Mouse (Mus musculus) forebrain, embryonic 11.5 days (tissue): ENCODE measurements around the gene Heatr4. TPM values are rescaled to one million over a fixed set of nuclear protein-coding genes. Genes with fewer than 3 reads are reported as not detected.
A peak's percentile ranks its signal among the peaks of the same experiment; 100 is the strongest.
"Not testable (repeated sequence)": the region's sequence is repeated elsewhere in the genome, so short reads cannot be mapped to it uniquely, and the experiment has no call there.

Experiments used
- ATAC-seq: fragments of 200-750 bp; cut with Nextera tagmentation; replicated peaks from 2 replicates; pipeline ENCODE4 v1.8.0; 2017; ENCODE audit warnings: moderate TSS enrichment; ENCODE audit not compliant: low FRiP score
- DNase-seq: peaks from one replicate; pipeline ENCODE4 v3.0.0-alpha.2; 2017; ENCODE audit warnings: low spot score
- H3K27ac ChIP-seq: fragments of 300-500 bp; sonication (generic); 2 replicates; pipeline ENCODE4 v1.5.1; 2014; ENCODE audit warnings: low read depth, low read length
- H3K27me3 ChIP-seq: fragments of 300-500 bp; sonication (generic); 2 replicates; pipeline ENCODE4 v1.6.1; 2014; ENCODE audit warnings: mild to moderate bottlenecking, low read length, mixed read lengths; ENCODE audit not compliant: control insufficient read depth, insufficient read depth
- H3K36me3 ChIP-seq: fragments of 300-500 bp; sonication (generic); 2 replicates; pipeline ENCODE4 v1.6.1; 2014; ENCODE audit warnings: mild to moderate bottlenecking, low read length, moderate library complexity, mixed read lengths; ENCODE audit not compliant: control insufficient read depth, insufficient read depth
- H3K4me1 ChIP-seq: fragments of 300-500 bp; sonication (generic); replicated peaks from 2 replicates; pipeline ENCODE4 v1.6.1; 2014; ENCODE audit warnings: low read length, mixed read lengths; ENCODE audit not compliant: control insufficient read depth, insufficient read depth
- H3K4me2 ChIP-seq: fragments of 300-500 bp; sonication (generic); 2 replicates; pipeline ENCODE4 v1.6.1; 2014; ENCODE audit warnings: low read depth, mild to moderate bottlenecking, low read length, moderate library complexity, mixed read lengths; ENCODE audit not compliant: severe bottlenecking
- H3K4me3 ChIP-seq: fragments of 300-500 bp; sonication (generic); 2 replicates; pipeline ENCODE4 v1.5.1; 2014; ENCODE audit warnings: low read depth, low read length
- H3K9ac ChIP-seq: fragments of 300-500 bp; sonication (generic); 2 replicates; pipeline ENCODE4 v1.6.1; 2014; ENCODE audit warnings: low read length
- H3K9me3 ChIP-seq: fragments of 300-500 bp; sonication (generic); 2 replicates; pipeline ENCODE4 v1.6.1; 2016; ENCODE audit warnings: low read length, mixed read lengths; ENCODE audit not compliant: control insufficient read depth
- WGBS: fragments of 180-500 bp; shearing (Covaris S2); extraction: QIAGEN DNeasy Blood & Tissue Kit; methylation state at CpG from one replicate; pipeline ENCODE4 v1.1.7; 2014; 5-methylcytosine and 5-hydroxymethylcytosine counted together
- polyA plus RNA-seq: library from polyadenylated mRNA; unstranded; fragments of >200 nt; fragmentation: Nextera tagmentation; extraction: Ambion mirVana; gene quantifications from 2 replicates; pipeline ENCODE4 v1.2.1, GENCODE M21; 2014

Heatr4 gene
- polyA plus RNA-seq, 1 experiment from 2014 or later = not detected

- Histone ChIP-seq H3K4me1 (peaks cover 11% of the 10 kb centered on the region; the same call in 1 of the 2 replicates), H3K9ac (peak overlapping the region; percentile 63), H3K27ac (0 out of 2 replicates have a peak overlapping the region, but pooled peaks have one; percentile 58), H3K4me2 (peak overlapping the region; percentile 57; the same call in 1 of the 2 replicates), H3K9me3 (no peaks in the 10 kb centered on the region), H3K4me3 (peak overlapping the region; percentile 34; the same call in 1 of the 2 replicates), H3K27me3 (no peaks in the 10 kb centered on the region), H3K36me3 (no peaks in the 10 kb centered on the region)
- ATAC-seq = no peak
- DNase-seq = no peak
- 53% methylated on average over 8 of the region's 8 CpGs for WGBS
Observed at GRCm38 (mm10) chr12:84008729-84009128, 24.1 kb upstream of the Heatr4 start.

DNA sequence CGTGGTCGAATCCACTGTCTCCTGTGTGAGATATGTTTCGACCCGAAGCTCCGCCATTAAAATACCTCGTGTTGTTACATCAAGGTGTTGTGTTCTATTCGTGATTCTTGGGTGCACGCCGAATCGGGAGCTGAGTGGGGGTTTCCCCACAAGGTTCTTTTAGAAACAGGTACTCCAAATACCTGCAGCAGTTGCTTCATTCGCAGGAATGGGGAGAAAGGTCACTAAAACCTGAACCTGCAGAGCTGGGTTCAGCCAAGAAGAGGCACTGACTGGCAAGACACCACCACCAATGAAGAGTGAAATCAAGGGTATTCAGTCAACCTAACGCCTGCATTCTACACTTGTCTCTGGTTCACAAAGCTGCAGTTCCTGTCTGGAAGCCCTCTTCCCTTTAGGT, 23.6 kb upstream of the Heatr4 start:
- Histone ChIP-seq H3K36me3 (no peaks in the 10 kb centered on the region), H3K4me2 (no peak overlapping the region), H3K27ac (no peak overlapping the region), H3K27me3 (no peaks in the 10 kb centered on the region), H3K4me3 (no peak overlapping the region), H3K4me1 (peaks cover 11% of the 10 kb centered on the region; the same call in 1 of the 2 replicates), H3K9ac (no peak overlapping the region; the same call in 1 of the 2 replicates), H3K9me3 (no peaks in the 10 kb centered on the region)
- ATAC-seq (no peak), DNase-seq (no peak)
- 95% methylated on average over 12 of the region's 12 CpGs for WGBS

- Histone ChIP-seq H3K27me3 (no peaks in the 10 kb centered on the region), H3K4me3 (no peak overlapping the region), H3K36me3 (no peaks in the 10 kb centered on the region), H3K4me1 (no peaks in the 10 kb centered on the region; the same call in 1 of the 2 replicates), H3K27ac (no peak overlapping the region), H3K4me2 (no peak overlapping the region), H3K9me3 (no peaks in the 10 kb centered on the region; the same call in 1 of the 2 replicates), H3K9ac (no peak overlapping the region)
- DNase-seq (no peak), ATAC-seq (no peak)
- WGBS = 92% methylated on average over 1 of the region's 1 CpGs
Observed at GRCm38 (mm10) chr12:84003866-84004265, 19.2 kb upstream of the Heatr4 start.

DNA sequence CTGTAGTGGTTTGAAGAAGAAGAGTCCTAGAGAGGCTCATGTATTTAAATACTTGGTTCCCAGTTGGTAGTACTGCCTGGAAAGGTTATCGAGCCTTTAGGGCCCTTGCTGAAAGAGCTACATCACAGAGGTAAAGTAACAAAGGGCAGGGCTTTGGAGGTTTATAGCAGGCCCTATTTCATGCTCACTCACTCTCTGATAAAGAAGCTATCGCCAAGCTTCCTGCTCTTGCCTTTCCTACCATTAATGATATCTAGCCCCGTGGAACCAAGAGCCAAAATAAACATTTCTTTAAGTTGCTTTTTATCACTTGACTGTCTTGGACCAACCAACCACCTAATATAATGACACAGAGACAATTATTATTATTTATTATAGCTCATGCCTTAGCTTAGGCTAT, 15.8 kb upstream of the Heatr4 start:
- Histone ChIP-seq H3K27ac (no peak overlapping the region), H3K4me2 (no peak overlapping the region), H3K9me3 (no peaks in the 10 kb centered on the region; the same call in 1 of the 2 replicates), H3K4me3 (no peak overlapping the region), H3K36me3 (no peaks in the 10 kb centered on the region), H3K27me3 (no peaks in the 10 kb centered on the region), H3K9ac (no peak overlapping the region), H3K4me1 (no peaks in the 10 kb centered on the region)
- DNase-seq = no peak
- 91% methylated on average over 3 of the region's 3 CpGs for WGBS
- ATAC-seq = no peak

GRCm38 (mm10) chr12:83999237-83999636, 14.6 kb upstream of the Heatr4 start:
- not testable (repeated sequence) for H3K4me1 ChIP-seq, H3K27ac ChIP-seq, H3K9ac ChIP-seq, H3K36me3 ChIP-seq, ATAC-seq, DNase-seq, H3K9me3 ChIP-seq, H3K4me2 ChIP-seq, H3K4me3 ChIP-seq, H3K27me3 ChIP-seq
- 83% methylated on average over 8 of the region's 8 CpGs for WGBS

DNA sequence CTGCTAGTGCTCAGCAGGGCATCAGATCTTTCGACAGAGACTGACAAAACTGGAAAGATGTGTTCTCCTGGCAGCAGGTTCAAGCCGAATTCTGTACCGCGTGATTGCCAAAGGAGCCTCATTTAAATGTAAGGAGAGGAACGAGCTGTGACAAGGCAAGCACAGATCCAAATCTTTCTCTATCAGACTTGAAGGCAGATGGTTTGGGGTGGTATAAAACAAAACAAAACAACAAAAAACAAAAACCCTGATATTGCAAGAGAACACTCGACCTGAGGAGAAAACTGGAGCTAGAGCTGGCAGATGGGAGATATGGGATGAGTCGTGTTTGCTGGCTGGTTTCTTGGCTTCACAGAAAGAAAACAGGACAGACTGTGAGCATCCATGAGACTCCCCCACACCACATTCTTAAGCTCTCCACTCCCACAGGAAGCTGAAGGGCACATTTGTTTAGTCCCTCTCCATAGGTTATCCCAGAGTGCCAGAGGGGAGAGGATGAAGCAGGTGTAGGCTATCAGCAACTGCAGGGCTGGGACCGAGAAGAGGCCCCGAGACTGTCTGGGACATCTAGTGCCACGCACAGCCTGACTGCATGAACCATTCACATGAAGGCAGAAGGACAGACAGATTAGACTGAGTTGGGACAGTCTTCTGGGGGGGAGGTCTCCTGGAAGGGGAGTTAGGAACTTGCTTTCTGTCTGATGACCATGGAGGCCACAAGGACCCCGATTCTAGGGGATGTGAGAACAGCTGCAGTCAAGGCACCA, 13.9 kb upstream of the Heatr4 start:
- no peak for DNase-seq
- Histone ChIP-seq H3K36me3 (no peaks in the 10 kb centered on the region), H3K4me2 (no peak overlapping the region), H3K27me3 (no peaks in the 10 kb centered on the region), H3K9ac (no peak overlapping the region), H3K27ac (no peak overlapping the region), H3K4me3 (no peak overlapping the region), H3K4me1 (no peaks in the 10 kb centered on the region), H3K9me3 (no peaks in the 10 kb centered on the region; the same call in 1 of the 2 replicates)
- 73% methylated on average over 11 of the region's 11 CpGs for WGBS
- ATAC-seq = no peak

GRCm38 (mm10) chr12:83997221-83997620, 12.6 kb upstream of the Heatr4 start:
- no peaks in the 10 kb centered on the region for H3K36me3 ChIP-seq
- H3K27me3 ChIP-seq = no peaks in the 10 kb centered on the region
- no peaks in the 10 kb centered on the region for H3K4me1 ChIP-seq
- H3K9ac ChIP-seq = no peak overlapping the region
- 64% methylated on average over 2 of the region's 2 CpGs for WGBS
- H3K9me3 ChIP-seq = no peaks in the 10 kb centered on the region; the same call in 1 of the 2 replicates
- DNase-seq = no peak
- no peak overlapping the region for H3K27ac ChIP-seq
- no peak overlapping the region for H3K4me3 ChIP-seq
- ATAC-seq = no peak
- H3K4me2 ChIP-seq = no peak overlapping the region

- H3K27me3 ChIP-seq = no peaks in the 10 kb centered on the region
- H3K4me3 ChIP-seq = no peak overlapping the region
- ATAC-seq = no peak
- no peaks in the 10 kb centered on the region for H3K36me3 ChIP-seq
- no peak overlapping the region for H3K4me2 ChIP-seq
- no peak overlapping the region for H3K27ac ChIP-seq
- 94% methylated on average over 4 of the region's 4 CpGs for WGBS
- 0 out of 2 replicates have a peak, but pooled peaks cover 3% of the 10 kb centered on the region for H3K4me1 ChIP-seq
- no peak overlapping the region for H3K9ac ChIP-seq
- DNase-seq = no peak
- no peaks in the 10 kb centered on the region for H3K9me3 ChIP-seq
Observed at GRCm38 (mm10) chr12:83989378-83989777, 4.7 kb upstream of the Heatr4 start.
